Mouse (Mus musculus) mesoderm, embryonic 11.5 days (tissue): ENCODE measurements at regions not wholly inside any gene's neighbourhood (a gene's known extent, or its start where the extent isn't known, plus 50 kb on each side); places are given as distances from the start of the nearest gene placed in this dataset.
A peak's percentile ranks its signal among the peaks of the same experiment; 100 is the strongest.

Experiments used
- DNase-seq: peaks from one replicate; pipeline ENCODE4 v3.0.0-alpha.2; 2012; ENCODE audit warnings: low read depth, low spot score

DNA sequence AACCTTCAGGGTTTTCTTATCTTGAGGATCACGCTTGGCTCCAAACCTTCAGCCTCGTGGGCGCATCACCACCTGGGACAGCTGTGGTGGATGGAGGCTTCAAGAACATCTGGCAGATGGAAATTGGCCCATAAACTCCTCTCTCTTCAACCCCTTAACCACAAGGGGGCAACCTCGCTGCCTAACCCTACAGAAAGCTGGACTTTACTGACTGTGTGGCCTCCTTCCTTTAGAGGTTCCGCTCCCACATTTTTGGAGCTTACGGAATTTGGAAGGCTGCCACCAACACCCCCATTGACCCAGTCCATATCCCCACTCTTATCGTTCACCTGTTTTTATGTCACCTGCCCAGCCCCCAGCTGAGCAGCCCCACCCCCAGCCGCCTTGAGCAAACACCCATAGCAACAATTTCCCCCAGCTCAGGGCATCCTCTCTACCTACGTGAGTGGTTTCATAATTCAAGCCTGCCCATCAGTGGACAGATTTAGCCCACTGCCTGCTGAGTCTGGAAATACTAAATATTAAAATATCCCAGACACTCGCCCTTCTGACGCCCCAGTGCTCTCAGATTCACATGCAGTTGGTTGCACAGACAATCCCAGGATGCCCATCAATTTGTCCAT is 167.0 kb upstream of the Slc22a22 start:
- DNase-seq: peak; percentile 54

- DNase-seq: no peak
Observed at GRCm38 (mm10) chr15:57639115-57639514, 161.7 kb upstream of the Slc22a22 start.

DNA sequence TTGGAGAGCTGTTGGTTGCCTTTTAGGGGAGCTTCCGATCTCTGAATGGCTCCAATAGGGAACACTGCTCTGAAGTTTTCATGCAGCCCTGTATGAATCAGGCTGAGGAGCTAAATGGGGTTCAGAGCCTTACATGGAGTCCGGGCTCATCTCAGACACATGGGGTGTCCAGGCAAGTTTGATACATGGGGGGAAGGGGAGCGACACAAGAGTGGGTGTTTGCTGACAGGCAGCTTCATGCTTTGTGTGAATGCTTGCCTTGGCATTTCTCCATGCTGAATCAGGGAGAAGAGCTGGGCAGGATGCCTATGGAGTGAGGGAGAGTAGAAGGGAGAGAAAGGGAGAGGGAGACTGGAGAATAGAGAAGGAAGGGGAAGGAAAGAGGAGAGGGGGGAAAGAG is 155.6 kb upstream of the Slc22a22 start:
- DNase-seq: no peak

- DNase-seq: no peak
Observed at GRCm38 (mm10) chr15:57632537-57632936, 155.1 kb upstream of the Slc22a22 start.

DNA sequence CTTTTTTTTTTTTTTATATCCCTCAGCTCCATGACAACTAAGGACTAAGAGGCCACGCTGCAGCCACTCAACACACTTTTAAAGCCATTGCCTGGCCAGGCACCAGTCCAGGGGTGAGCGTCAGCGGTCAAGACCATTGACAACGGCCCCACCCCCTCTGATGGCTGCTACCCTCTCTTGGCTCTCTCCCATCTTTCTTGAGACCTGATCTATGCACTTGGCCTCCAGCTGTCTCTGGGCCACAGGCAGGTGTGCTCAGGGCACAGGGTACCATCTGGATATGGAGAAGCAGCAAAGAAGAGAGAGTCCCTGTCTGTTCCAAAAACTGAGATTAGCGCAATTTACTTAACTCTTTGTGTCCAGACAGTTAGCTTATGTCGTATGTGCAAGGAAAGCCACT is 141.0 kb upstream of the Slc22a22 start:
- no peak for DNase-seq

GRCm38 (mm10) chr15:57616880-57617391 is 139.5 kb upstream of the Slc22a22 start:
- no peak for DNase-seq

DNA sequence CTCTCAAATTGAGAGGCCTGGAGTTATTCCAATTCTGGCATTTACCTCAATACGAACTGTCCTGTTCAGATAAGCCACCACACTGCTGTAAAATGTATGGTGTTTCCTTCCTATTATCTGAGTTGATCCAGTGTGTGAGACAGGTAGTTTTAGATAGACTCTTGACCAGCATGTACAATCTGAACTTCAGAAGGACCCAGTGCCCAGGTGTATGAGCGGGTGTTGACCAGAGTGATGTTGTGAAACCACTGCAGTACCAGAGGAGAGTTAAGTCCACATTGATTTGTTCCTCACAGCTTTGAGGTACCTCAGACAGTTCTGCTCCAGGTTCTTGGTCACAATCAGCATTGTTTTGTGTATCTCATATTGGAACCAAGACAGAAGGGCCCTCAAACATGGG is 132.6 kb upstream of the Slc22a22 start:
- DNase-seq: no peak

DNA sequence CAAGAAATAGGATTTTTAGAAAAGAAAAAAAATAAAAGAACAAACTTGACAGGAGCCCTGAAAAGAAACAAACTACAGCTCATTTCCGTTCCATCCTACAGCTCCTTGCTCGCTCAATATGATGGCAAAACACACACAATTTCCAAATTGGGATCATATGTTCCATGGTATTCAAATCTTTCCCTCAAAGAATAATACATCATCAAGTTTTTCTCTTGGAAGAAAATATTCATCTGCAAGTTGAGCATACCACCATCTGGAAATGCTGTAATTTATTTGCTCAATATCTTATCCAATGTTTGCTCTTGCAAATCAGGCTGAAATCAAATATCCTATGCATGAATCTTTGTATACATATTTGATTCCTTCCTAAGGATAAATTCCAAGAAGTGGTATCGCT is 131.1 kb upstream of the Slc22a22 start:
- no peak for DNase-seq

- peak; percentile 74 for DNase-seq
Observed at GRCm38 (mm10) chr15:57600562-57600961, 123.1 kb upstream of the Slc22a22 start.

- DNase-seq: no peak
Observed at GRCm38 (mm10) chr15:57593326-57594004, 116.0 kb upstream of the Slc22a22 start.

DNA sequence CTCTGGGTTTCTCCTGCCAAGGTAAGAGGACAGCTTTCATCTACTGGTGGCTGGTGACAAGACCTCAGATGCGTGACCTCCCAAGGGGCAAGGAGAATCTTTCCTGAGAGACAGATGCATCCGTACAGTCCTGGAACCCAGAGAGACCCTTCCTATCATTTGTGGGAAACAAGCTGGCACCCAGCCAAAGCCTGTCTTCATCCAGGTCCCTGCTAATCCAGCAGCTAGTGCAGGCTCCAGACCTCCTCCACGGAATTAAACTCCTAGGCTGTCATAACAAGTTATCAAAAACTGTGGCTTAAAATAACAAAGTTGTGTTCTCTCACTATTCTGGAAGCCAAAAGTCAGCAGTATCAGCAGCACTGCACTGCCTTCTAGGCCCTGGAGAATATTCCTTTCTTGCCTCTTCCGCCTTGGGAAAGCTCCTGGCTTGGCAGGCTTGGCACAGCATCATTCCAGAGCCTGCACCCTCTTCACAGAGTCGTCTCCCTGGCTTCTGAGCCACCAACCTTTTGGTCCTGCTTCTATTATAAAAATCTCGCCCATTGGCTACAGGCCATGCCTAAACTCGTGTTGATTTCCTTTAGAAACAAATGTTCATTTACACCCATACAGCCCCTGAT is 113.3 kb upstream of the Slc22a22 start:
- DNase-seq: peak; percentile 10

DNA sequence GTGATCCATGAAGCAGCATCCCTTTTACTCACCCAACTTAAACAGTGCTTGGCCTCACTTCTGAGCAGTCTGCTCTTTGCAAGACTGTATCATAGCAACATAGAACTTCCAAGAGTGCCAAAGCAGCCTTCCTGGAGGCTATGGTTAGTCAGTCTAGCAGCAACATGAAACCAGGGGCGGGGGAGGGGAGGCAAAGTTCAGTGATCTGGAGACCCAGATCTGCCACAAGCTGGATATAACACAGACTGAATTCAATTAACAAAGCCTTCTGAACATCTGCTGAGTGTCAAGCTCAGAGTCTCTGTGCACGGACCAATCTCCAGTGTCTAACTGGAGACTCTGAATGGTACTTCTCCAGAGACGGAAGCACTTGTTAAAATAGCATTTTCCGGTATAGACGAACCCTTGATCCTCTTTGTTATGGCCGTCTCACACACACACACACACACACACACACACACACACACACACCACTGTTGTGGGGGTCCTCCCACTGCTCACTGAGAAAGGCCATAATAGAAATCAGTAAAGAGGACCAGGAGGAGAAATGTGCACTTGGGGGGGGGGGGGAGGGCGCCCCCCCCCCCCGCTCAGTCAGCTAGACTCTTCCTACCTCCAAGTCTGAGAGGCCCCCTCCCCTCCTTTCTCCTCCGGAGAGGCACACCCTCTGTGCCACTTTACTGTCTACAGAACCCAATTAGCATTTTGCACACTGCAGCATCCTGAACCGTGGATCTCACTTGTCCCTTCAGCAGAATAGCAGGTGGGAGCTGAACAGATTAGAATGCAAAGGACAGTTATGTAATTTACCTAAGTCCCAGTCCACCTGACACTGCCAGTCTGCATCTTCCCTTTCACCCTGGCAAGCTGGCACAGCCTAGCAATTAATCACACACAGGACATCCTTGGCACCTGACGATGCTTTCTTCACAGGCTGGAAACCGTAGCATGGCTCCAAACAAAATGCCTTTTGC is 112.3 kb upstream of the Slc22a22 start:
- DNase-seq: peak; percentile 67

GRCm38 (mm10) chr15:57585411-57585810 is 108.0 kb upstream of the Slc22a22 start:
- no peak for DNase-seq

DNA sequence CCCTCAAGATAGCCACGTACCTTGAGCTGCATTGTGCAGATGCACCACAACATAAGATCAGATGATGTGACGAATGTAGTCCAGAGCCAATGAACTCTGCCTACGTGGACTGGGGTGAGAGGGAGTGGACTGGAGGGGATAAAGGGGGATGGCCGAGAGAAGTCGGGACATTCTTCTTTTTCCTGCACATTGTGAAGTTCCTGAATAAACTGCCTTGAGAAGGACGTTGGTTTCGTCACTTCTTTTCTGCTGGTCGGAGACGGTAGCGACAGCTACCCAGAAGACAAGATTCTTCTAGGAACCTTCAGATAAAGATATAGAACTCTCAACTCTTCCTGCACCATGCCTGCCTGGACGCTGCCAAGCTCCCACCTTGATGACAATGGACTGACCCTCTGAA is 107.1 kb upstream of the Slc22a22 start:
- no peak for DNase-seq

- DNase-seq: no peak
Observed at GRCm38 (mm10) chr15:57581266-57581665, 103.8 kb upstream of the Slc22a22 start.

- DNase-seq: no peak
Observed at GRCm38 (mm10) chr15:57578794-57579193, 101.4 kb upstream of the Slc22a22 start.

DNA sequence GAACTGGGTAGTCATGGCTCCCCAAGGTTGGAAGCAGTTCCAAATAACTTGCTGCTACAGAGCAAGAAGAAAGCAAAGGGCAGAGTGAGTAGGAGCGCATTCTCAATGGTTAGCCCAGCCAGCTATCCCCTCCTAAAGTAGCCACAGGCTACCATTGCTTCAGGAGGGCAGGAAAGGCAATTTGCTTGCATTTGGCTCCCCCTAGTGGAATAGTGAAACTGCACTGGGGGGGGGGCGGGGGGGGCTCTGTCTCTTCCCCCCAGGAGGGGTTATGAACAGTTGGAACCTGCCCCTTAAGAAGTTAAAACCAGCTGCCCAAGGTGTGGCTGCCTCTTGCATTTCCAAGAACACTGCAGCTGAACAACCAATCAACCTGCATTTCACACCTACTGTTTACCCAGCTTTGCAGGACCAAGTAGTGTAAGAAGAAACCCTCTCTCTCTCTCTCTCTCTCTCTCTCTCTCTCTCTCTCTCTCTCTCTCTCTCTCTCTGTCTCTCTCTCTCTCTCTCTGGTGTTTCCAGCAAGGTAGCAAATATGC is 96.7 kb upstream of the Slc22a22 start:
- DNase-seq: no peak

- DNase-seq: peak; percentile 26
Observed at GRCm38 (mm10) chr15:57572460-57572859, 95.0 kb upstream of the Slc22a22 start.

- DNase-seq: peak; percentile 39
Observed at GRCm38 (mm10) chr15:57568006-57568630, 90.7 kb upstream of the Slc22a22 start.

GRCm38 (mm10) chr15:57547154-57547553 is 69.7 kb upstream of the Slc22a22 start:
- DNase-seq: no peak

DNA sequence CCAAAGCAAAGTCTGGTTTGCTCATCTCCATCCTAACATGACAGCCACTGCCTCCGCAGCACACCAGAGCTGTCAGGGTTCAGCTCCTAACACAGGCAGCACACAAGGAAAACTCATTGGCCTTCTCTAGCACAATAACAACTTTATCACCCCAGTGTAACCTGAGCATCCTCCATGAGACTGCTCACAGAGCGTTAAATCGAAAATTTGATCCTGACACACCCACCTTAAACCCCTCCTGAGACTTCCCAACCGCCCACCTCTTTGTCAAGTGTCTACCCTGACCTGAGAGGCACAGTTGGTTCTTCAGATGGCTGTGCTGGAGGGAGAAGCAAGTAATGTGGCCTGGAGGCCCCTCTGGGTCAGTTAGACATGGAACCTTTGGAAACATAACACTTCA is 67.7 kb upstream of the Slc22a22 start:
- peak; percentile 23 for DNase-seq
